Mouse (Mus musculus) urinary bladder, postnatal 25 days (tissue): ENCODE data around the gene Tfpi.

Source experiments
- DNase-seq: peaks from one replicate; pipeline ENCODE4 v3.0.0; 2022; ENCODE audit warnings: low spot score

Gene Tfpi

GRCm38 (mm10) chr2:84388023-84388416 is 88.6 kb downstream of the Tfpi start:
- no peak for DNase-seq

GRCm38 (mm10) chr2:84387394-84388022 is 89.1 kb downstream of the Tfpi start:
- no peak for DNase-seq

GRCm38 (mm10) chr2:84386563-84387393 is 89.8 kb downstream of the Tfpi start:
- DNase-seq = no peak

- no peak for DNase-seq
These were observed 91.5 kb downstream of the Tfpi start for GRCm38 (mm10) chr2:84384911-84385693.

GRCm38 (mm10) chr2:84383828-84384227 is 92.7 kb downstream of the Tfpi start:
- no peak for DNase-seq
